Mouse (Mus musculus): ENCODE data around the gene Pigc. TPM values are rescaled to one million over a fixed set of nuclear protein-coding genes. Genes with fewer than 3 reads are reported as not detected.
A peak's percentile ranks its signal among the peaks of the same experiment; 100 is the strongest.

Gene Pigc
- 9.3 and 11.6 TPM in 2 replicates for polyA plus RNA-seq (2015; fragmentation: Nextera tagmentation; extraction: Ambion mirVana)

- peaks cover 9% of the 10 kb centered on the region for H3K27me3 ChIP-seq
- peak within 1 kb of the TSS; percentile 94 for H3K9ac ChIP-seq
- 5% methylated on average over 38 of the region's 38 CpGs for WGBS (ENCODE audit: insufficient replicate concordance)
- H3K4me1 ChIP-seq (replicated peaks): peaks cover 21% of the 10 kb centered on the region
- peak within 1 kb of the TSS; percentile 83 for H3K27ac ChIP-seq (replicated peaks)
- peak; percentile 94 for ATAC-seq (ENCODE audit: insufficient read depth)
- peak within 1 kb of the TSS; percentile 79 for H3K4me2 ChIP-seq
- H3K4me3 ChIP-seq (replicated peaks): peak within 1 kb of the TSS; percentile 95
- H3K36me3 ChIP-seq (replicated peaks): peaks cover 8% of the 10 kb centered on the region
- H3K9me3 ChIP-seq (replicated peaks): no peaks in the 10 kb centered on the region
Observed at GRCm38 (mm10) chr1:161968589-161969407, at the start of gene Pigc. Gene Pigc (plus strand): TSS chr1:161969186.

DNA sequence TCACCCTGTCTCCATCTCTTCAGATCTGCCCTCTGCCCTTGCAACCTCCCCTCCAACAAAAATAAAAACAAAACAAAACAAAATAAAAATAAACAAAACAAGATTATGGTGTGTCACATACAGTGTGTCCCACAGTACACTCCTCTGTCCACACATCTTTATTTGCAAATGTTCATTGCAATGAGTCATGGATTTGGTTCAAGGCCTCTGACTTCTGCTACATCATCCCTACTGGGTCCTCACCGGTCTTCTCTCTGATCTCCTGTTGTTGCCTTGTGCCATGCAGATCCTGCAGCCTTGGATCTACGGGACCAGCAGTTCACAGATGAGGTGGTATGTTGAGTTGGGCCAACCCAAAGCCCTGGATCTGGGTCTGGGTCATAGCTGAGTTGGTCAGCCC lies 49.4 kb upstream of the Pigc start:
- 79% methylated on average over 2 of the region's 2 CpGs for WGBS (ENCODE audit: insufficient replicate concordance)
- H3K4me1 ChIP-seq (replicated peaks): 0 out of 2 replicates have a peak, but pooled peaks cover 3% of the 10 kb centered on the region
- no peaks in the 10 kb centered on the region for H3K36me3 ChIP-seq (replicated peaks)
- H3K27ac ChIP-seq (replicated peaks): no peak overlapping the region
- H3K27me3 ChIP-seq: 0 out of 2 replicates have a peak, but pooled peaks cover 6% of the 10 kb centered on the region
- H3K4me3 ChIP-seq (replicated peaks): no peak overlapping the region
- H3K9me3 ChIP-seq (replicated peaks): no peaks in the 10 kb centered on the region
- no peak overlapping the region for H3K9ac ChIP-seq
- no peak for ATAC-seq (ENCODE audit: insufficient read depth)
- no peak overlapping the region for H3K4me2 ChIP-seq

DNA sequence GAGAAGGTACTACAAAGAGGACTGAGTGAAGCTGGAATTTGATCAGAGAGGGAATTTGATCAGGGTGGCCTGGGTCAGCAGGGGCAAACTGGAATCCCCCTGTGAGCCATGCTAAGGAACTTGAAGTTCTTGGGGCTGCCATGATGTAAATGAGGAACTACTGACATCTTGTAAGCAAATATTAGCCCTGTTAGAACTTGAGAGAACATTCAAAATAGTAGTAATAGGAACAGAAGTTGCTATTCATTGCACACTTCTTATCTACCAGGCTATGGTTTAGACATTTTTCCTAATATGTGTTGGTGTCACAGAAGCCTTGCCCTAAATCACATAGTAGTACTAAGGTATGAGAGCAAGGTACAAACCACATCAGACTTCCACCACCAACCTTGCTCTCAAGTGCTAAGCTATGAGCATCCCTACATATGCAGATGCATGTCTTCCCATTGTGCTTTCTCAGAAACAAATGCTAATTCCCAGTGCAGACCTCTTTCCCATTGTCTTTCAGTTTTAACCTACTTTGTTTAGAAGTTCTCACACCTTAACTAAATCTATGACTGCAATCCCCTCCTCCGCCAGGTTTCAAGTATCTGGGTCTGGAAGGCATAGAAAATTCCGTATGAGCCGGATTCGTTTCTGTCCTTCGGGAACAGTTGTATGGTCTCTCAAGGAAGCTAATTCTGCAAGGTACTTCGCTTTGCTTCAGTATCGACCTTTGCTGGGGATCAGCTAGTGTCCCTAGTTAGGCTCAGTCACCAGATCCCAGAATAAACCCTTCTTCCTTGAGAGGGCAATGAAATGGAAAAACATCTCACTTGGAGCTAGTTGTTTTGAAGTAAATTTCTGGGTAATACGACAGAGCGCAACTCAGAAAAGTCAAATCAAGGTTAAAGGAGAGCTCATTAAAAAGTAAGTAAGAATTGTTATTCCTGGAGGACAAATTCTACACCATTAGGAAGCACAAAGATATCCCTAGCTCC lies 48.2 kb upstream of the Pigc start:
- Histone ChIP-seq H3K9me3 (replicated peaks) (no peaks in the 10 kb centered on the region), H3K4me3 (replicated peaks) (no peak overlapping the region), H3K27ac (replicated peaks) (no peak overlapping the region), H3K4me1 (replicated peaks) (0 out of 2 replicates have a peak, but pooled peaks cover 3% of the 10 kb centered on the region), H3K9ac (no peak overlapping the region), H3K4me2 (no peak overlapping the region), H3K36me3 (replicated peaks) (no peaks in the 10 kb centered on the region), H3K27me3 (0 out of 2 replicates have a peak, but pooled peaks cover 3% of the 10 kb centered on the region)
- no peak for ATAC-seq (ENCODE audit: insufficient read depth)
- WGBS (ENCODE audit: insufficient replicate concordance): 77% methylated on average over 9 of the region's 9 CpGs

DNA sequence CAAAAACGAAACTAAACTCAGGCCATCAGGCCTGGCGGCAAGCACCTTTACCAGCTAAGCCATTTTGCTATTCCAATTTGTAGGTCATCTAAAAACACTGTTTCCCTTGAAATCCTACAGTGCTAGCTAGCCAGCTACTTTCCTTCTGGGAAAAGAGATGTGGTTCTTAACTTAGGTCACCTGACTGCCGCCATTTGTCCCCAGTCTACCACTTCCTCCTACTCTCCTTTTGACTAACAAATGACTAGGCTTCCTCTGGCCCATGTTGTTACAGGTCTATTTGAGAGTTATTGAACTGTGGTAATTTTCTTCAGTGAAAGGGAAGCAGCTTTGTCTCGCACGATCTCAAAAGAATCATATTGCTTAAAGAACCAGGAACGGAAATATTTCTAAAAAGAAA lies 47.1 kb upstream of the Pigc start:
- no peak overlapping the region for H3K27ac ChIP-seq (replicated peaks)
- 0 out of 2 replicates have a peak, but pooled peaks cover 3% of the 10 kb centered on the region for H3K4me1 ChIP-seq (replicated peaks)
- no peak for ATAC-seq (ENCODE audit: insufficient read depth)
- 63% methylated on average over 6 of the region's 6 CpGs for WGBS (ENCODE audit: insufficient replicate concordance)
- H3K36me3 ChIP-seq (replicated peaks): no peaks in the 10 kb centered on the region
- H3K4me3 ChIP-seq (replicated peaks): no peak overlapping the region
- H3K9ac ChIP-seq: no peak overlapping the region
- no peak overlapping the region for H3K4me2 ChIP-seq
- H3K9me3 ChIP-seq (replicated peaks): no peaks in the 10 kb centered on the region
- H3K27me3 ChIP-seq: 0 out of 2 replicates have a peak, but pooled peaks cover 3% of the 10 kb centered on the region

DNA sequence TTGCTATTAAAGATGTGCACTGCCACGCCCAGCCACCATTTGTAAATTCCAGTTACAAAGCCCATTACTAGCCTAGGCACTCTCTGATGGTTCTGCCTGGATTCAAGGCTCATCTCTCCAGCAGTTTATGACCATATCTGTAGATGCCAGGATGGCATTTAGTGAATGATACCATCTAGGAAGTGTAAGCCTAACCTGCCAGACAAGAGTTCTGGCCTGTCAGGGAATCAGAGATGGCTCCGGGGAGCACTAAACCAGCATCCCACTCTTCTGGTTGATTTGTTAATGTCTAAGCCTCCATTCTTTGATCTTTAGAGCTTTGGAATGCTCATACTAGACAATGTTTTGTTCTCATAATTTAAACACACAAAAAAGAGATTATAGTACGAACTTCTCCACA lies 44.7 kb upstream of the Pigc start:
- Histone ChIP-seq H3K4me3 (replicated peaks) (no peak overlapping the region), H3K4me1 (replicated peaks) (no peaks in the 10 kb centered on the region), H3K27me3 (0 out of 2 replicates have a peak, but pooled peaks cover 3% of the 10 kb centered on the region), H3K9ac (no peak overlapping the region), H3K36me3 (replicated peaks) (no peaks in the 10 kb centered on the region), H3K27ac (replicated peaks) (no peak overlapping the region), H3K9me3 (replicated peaks) (no peaks in the 10 kb centered on the region), H3K4me2 (no peak overlapping the region)
- no peak for ATAC-seq (ENCODE audit: insufficient read depth)
- WGBS (ENCODE audit: insufficient replicate concordance): 69% methylated on average over 3 of the region's 3 CpGs

DNA sequence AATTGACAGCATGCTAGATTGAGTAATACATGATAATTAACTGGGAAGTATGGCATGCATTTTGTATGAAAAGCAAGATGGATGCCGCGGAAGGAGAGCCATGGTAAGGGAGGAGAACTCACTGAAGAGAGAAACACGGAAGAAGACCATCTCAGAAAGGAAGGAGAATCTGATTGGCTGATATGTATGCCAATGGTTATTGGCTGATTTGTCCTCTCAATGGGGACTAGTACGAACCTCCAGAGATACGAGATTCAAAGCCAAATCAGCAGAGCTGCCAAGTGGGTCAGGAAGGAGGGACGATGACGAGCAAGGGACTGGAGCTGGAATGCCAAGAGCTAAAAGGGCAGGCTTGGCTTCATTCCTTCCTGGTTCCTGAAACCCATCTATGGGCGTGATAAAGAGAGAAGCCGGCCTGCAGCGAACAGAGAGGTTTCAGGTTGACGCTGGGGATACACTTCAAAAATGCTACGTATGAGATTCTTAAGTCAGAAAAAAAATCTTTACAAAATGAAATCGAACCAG lies 43.6 kb upstream of the Pigc start:
- Histone ChIP-seq H3K4me3 (replicated peaks) (no peak overlapping the region), H3K4me1 (replicated peaks) (no peaks in the 10 kb centered on the region), H3K27me3 (0 out of 2 replicates have a peak, but pooled peaks cover 3% of the 10 kb centered on the region), H3K4me2 (no peak overlapping the region), H3K27ac (replicated peaks) (no peak overlapping the region), H3K9ac (no peak overlapping the region), H3K9me3 (replicated peaks) (no peaks in the 10 kb centered on the region), H3K36me3 (replicated peaks) (no peaks in the 10 kb centered on the region)
- WGBS (ENCODE audit: insufficient replicate concordance): 75% methylated on average over 13 of the region's 13 CpGs
- no peak for ATAC-seq (ENCODE audit: insufficient read depth)

DNA sequence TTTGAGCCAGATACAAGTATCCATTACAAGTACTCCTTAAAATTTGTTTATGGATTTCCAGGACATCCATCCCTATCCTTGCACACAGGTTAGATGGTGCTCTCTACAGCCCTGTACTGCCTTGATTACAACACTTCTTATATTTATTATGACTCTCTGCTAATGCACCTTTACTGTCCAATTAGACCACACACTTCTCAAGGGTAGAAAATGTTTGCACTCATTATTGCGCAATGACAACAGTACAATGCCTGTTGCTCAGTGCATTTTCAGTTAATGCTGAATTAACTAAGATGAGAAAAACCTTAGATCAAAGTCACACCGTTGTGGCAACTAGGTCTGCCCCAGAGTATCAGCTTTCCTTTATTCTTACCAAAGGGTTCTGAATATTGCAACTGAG lies 41.0 kb upstream of the Pigc start:
- 74% methylated on average over 2 of the region's 2 CpGs for WGBS (ENCODE audit: insufficient replicate concordance)
- Histone ChIP-seq H3K4me2 (no peak overlapping the region), H3K27ac (replicated peaks) (no peak overlapping the region), H3K36me3 (replicated peaks) (no peaks in the 10 kb centered on the region), H3K9ac (no peak overlapping the region), H3K4me1 (replicated peaks) (no peaks in the 10 kb centered on the region), H3K27me3 (no peaks in the 10 kb centered on the region), H3K9me3 (replicated peaks) (no peaks in the 10 kb centered on the region), H3K4me3 (replicated peaks) (no peak overlapping the region)
- ATAC-seq (ENCODE audit: insufficient read depth): no peak

DNA sequence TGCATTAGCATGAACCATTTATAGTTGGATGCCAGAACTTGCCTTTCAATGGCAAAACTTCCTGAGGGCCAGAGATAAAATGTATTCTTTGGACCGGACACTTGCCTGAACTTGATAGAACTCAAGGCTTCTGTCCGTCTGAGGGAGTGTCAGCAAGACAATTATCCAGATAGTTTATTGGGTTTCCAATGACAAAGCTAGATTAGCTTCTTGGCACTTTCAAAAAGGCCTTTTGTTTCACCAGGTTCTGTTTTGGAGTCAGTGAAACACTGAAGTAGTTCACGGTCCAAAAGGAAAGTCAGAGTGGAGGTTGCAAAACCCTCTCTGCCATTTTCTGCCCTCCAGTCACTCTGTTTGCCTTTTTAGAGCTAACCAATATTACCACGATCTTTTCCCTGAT lies 37.7 kb upstream of the Pigc start:
- 61% methylated on average over 4 of the region's 4 CpGs for WGBS (ENCODE audit: insufficient replicate concordance)
- Histone ChIP-seq H3K9ac (no peak overlapping the region), H3K4me3 (replicated peaks) (no peak overlapping the region), H3K27ac (replicated peaks) (no peak overlapping the region), H3K4me2 (no peak overlapping the region), H3K36me3 (replicated peaks) (no peaks in the 10 kb centered on the region), H3K9me3 (replicated peaks) (no peaks in the 10 kb centered on the region), H3K4me1 (replicated peaks) (no peaks in the 10 kb centered on the region), H3K27me3 (no peaks in the 10 kb centered on the region)
- no peak for ATAC-seq (ENCODE audit: insufficient read depth)

DNA sequence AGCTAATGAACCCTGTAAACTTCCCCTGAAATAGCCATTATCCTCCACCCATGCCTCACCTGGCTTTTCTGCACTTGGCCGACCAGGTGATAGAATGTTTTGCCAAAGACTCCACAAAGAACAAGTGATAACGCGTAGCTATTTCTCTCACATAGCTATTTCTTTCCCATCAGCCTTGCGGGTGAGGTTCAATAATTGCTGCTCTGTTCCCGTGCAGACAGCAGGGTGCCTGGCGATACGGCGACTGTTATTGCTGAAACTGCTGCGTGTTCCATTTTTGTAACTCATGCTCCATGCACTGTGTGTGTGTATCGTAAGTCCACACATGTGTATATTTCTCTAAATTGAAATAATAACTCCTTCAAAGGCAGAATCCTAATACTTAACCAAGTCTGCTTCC lies 37.2 kb upstream of the Pigc start:
- Histone ChIP-seq H3K9me3 (replicated peaks) (no peaks in the 10 kb centered on the region), H3K27me3 (no peaks in the 10 kb centered on the region), H3K4me3 (replicated peaks) (no peak overlapping the region), H3K36me3 (replicated peaks) (no peaks in the 10 kb centered on the region), H3K4me2 (no peak overlapping the region), H3K9ac (no peak overlapping the region), H3K27ac (replicated peaks) (no peak overlapping the region), H3K4me1 (replicated peaks) (no peaks in the 10 kb centered on the region)
- no peak for ATAC-seq (ENCODE audit: insufficient read depth)
- 80% methylated on average over 10 of the region's 10 CpGs for WGBS (ENCODE audit: insufficient replicate concordance)

DNA sequence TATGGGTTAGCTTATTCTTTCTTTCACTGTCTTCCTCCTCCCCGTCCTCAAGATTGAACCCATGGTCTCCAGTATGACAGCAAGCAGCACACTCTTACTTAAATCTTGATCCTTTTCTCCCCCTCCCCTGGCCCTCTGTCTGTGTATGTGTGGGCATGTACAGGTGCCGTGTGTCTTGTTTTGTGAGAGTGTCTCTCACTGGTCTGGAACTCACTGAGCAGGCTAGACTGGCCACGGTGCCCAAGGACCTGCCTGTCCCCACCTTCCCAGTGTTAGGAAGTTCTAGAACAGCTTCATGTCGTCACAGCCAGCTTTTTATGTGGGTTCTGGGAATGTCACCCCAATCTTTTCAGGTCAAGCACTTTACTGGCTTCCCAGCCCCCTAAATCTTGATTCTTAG lies 36.7 kb upstream of the Pigc start:
- Histone ChIP-seq H3K36me3 (replicated peaks) (no peaks in the 10 kb centered on the region), H3K4me1 (replicated peaks) (no peaks in the 10 kb centered on the region), H3K4me2 (no peak overlapping the region), H3K27ac (replicated peaks) (no peak overlapping the region), H3K4me3 (replicated peaks) (no peak overlapping the region), H3K9me3 (replicated peaks) (no peaks in the 10 kb centered on the region), H3K9ac (no peak overlapping the region), H3K27me3 (no peaks in the 10 kb centered on the region)
- 64% methylated on average over 4 of the region's 4 CpGs for WGBS (ENCODE audit: insufficient replicate concordance)
- no peak for ATAC-seq (ENCODE audit: insufficient read depth)

DNA sequence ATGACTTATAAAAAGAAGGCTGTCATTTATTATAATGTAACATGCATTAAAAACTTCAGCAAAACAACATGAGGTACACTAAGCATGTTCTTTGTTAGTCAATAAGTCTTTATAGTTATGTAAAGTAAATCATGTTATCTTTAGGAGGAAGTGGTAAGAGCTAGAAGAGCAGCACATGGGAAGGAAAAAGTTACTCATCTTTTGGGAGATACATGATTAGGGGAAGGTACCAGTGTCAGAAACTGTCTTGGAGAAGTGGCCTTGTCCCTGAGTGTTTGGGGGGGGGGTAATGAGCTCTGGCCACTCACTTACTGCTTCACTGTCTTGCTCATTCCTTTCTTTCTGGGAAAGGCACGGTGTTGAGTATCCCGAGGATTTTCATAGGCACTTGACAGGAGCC lies 26.9 kb upstream of the Pigc start:
- 67% methylated on average over 2 of the region's 2 CpGs for WGBS (ENCODE audit: insufficient replicate concordance)
- H3K27me3 ChIP-seq: no peaks in the 10 kb centered on the region
- ATAC-seq (ENCODE audit: insufficient read depth): no peak

More for the DNA sequence above, 26.9 kb upstream of the Pigc start:
- Histone ChIP-seq H3K9ac (no peak overlapping the region), H3K4me3 (replicated peaks) (no peak overlapping the region), H3K27ac (replicated peaks) (no peak overlapping the region), H3K4me1 (replicated peaks) (no peaks in the 10 kb centered on the region), H3K4me2 (no peak overlapping the region), H3K9me3 (replicated peaks) (no peaks in the 10 kb centered on the region), H3K36me3 (replicated peaks) (no peaks in the 10 kb centered on the region)
